Mouse (Mus musculus) activated CD4-positive, CD25-positive, alpha-beta regulatory T cell (primary cell): ENCODE results near the gene Zmiz1. TPM values are rescaled to one million over a fixed set of nuclear protein-coding genes. Genes with fewer than 3 reads are reported as not detected.

ENCODE experiments used
- polyA plus RNA-seq, 2 experiments: library from polyadenylated mRNA; unstranded; fragments of 100-300 nt; shearing (Covaris generic); gene quantifications; one replicate each; pipeline ENCODE4 v1.2.1; 2017

Zmiz1 gene
- 10 to 100 TPM; 26.4 to 54.5 TPM for polyA plus RNA-seq

DNA sequence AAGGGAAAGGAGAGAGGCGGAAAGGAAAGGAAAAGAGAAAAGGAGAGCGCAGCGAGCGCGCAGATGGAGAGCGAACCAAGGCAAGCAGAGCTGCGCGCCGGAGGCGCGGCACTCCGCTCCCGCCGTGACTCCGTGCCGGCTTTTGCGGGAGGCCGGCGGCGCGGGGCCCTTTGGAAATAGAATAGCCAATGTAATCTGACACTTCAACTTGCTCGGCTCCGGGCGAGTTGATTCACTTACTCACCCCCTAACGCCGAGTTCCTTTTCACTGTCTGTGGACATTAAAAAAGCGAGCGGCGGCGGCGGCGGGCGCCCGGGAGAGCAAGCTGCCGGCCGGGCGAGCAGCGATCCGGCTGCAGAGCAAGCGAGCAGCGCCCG, at the start of gene Zmiz1:
TSS of gene Zmiz1 (plus strand) at position 170 of the 378 bp plus-strand sequence.

DNA sequence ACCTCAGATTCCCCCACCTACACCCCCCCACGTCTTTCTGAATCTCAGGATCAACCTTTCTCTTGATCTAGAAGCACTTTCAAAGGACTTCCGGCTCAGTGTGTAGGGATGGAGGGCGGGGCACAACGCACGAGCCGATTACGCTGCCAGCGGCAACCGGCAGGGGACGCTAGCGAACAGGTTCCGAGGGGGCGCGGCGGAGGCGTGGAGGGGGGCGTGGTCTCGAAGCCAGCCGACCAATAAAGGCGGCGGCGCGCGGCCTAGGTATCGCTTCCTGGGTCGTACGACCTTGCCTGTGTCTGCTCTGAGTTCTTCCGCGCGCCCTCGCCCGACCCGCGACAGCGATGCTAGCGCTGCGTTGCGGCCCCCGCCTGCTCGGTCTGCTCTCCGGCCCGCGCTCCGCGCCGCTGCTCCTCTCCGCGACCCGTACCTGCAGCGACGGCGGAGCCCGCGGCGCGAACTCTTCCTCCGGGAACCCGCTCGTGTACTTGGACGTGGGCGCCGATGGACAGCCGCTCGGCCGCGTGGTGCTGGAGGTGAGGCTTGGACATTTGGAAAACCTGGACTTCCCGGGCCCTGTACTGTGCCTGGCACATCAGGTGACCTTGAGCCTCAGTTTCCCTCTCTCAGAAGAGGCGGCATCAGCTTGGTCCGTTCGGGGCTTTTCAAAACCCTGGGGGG, 235.0 kb downstream of the Zmiz1 start, which contains the start of gene Ppif:
TSS of gene Ppif (plus strand) at position 267 of the 681 bp plus-strand sequence.

Other genes starting within 250 kb of the Zmiz1 start
- gene Ppif, start 235.0 kb downstream of the Zmiz1 start, polyA plus RNA-seq = 10 to 100 TPM; 37.0 to 48.1 TPM